Mouse (Mus musculus): Measurements from ENCODE around the gene Gm6899. TPM values are rescaled to one million over a fixed set of nuclear protein-coding genes. Genes with fewer than 3 reads are reported as not detected.

The Gm6899 gene
- total and polyA plus RNA-seq, 3 experiments = 0.60 TPM; not detected in 2

GRCm38 (mm10) chr11:26642141-26642540 is 49.1 kb downstream of the Gm6899 start (continued):
- no peak for TF ChIP-seq USF1 (IDR thresholded peaks at IDR 0.05; ENCODE audit: low read depth, low read length)
- no peak for TF ChIP-seq UBTF (IDR thresholded peaks at IDR 0.05; ENCODE audit: low read depth, low read length)
- TF ChIP-seq JUN (IDR thresholded peaks at IDR 0.05; ENCODE audit: insufficient read depth, low read depth, low read length) = no peak
- no peak for TF ChIP-seq TBP (conservative IDR thresholded peaks at IDR 0.05; ENCODE audit: low read depth, low read length)
- TF ChIP-seq SMC3 (IDR thresholded peaks at IDR 0.05; ENCODE audit: low read depth, low read length) = peak; percentile 43; the same call in 1 of the 2 replicates
- TF ChIP-seq CHD1 (IDR thresholded peaks at IDR 0.05; ENCODE audit: low read depth, low read length) = no peak
- no peak for TF ChIP-seq BHLHE40 (IDR thresholded peaks at IDR 0.05; ENCODE audit: low read depth, low read length)
- no peak for TF ChIP-seq ELF1 (IDR thresholded peaks at IDR 0.05; ENCODE audit: low read depth, low read length)
- TF ChIP-seq TCF12 (IDR thresholded peaks at IDR 0.05; ENCODE audit: low read depth, low read length) = no peak
- no peak for TF ChIP-seq NRF1 (IDR thresholded peaks at IDR 0.05; ENCODE audit: low read depth, low read length)
- no peak for TF ChIP-seq CHD2 (IDR thresholded peaks at IDR 0.05; ENCODE audit: low read length)
- TF ChIP-seq ZKSCAN1 (IDR thresholded peaks at IDR 0.05; ENCODE audit: borderline replicate concordance, low read depth, low read length) = no peak
- TF ChIP-seq POLR2AphosphoS2 (IDR thresholded peaks at IDR 0.05; ENCODE audit: low read depth, low read length) = no peak
- TF ChIP-seq MXI1 (IDR thresholded peaks at IDR 0.05; ENCODE audit: low read depth, low read length) = no peak
- TF ChIP-seq IRF4 (IDR thresholded peaks at IDR 0.05; ENCODE audit: low read depth, low read length) = no peak
- TF ChIP-seq JUND (conservative IDR thresholded peaks at IDR 0.05; ENCODE audit: low read depth, low read length) = no peak
- TF ChIP-seq MYC (IDR thresholded peaks at IDR 0.05; ENCODE audit: low read depth, low read length) = 0 out of 2 replicates have a peak, but pooled peaks have one; percentile 38
- no peak for TF ChIP-seq GABPA (IDR thresholded peaks at IDR 0.05; ENCODE audit: insufficient replicate concordance, low read depth, low read length)
- TF ChIP-seq E2F4 (IDR thresholded peaks at IDR 0.05; ENCODE audit: insufficient replicate concordance, low read depth, low read length) = no peak
- no peak for TF ChIP-seq ZNF384 (IDR thresholded peaks at IDR 0.05; ENCODE audit: low read depth, low read length)

Other genes with a start within 250 kb of the Gm6899 start
- gene Fancl, start 207.1 kb upstream of the Gm6899 start, total RNA-seq (2012; rRNA removed) = 35.3 and 36.3 TPM in 2 replicates
- gene Fancl, start 207.1 kb upstream of the Gm6899 start, total RNA-seq (2014; rRNA removed) = 70.3 and 71.9 TPM in 2 replicates
- gene Fancl, start 207.1 kb upstream of the Gm6899 start, polyA plus RNA-seq (2012; ENCODE audit: insufficient read length, low read depth) = 44.5 and 45.6 TPM in 2 replicates
- 17.9 and 19.9 TPM in 2 replicates for gene Vrk2, start 758 bp downstream of the Gm6899 start, total RNA-seq (2012; rRNA removed)
- 31.1 and 36.7 TPM in 2 replicates for gene Vrk2, start 758 bp downstream of the Gm6899 start, total RNA-seq (2014; rRNA removed)
- gene Vrk2, start 758 bp downstream of the Gm6899 start, polyA plus RNA-seq (2012; ENCODE audit: insufficient read length, low read depth) = 58.7 and 66.4 TPM in 2 replicates